Mouse (Mus musculus) forebrain, postnatal 0 days (tissue): ENCODE measurements around the gene Ttpal. TPM values are rescaled to one million over a fixed set of nuclear protein-coding genes. Genes with fewer than 3 reads are reported as not detected.
A peak's percentile ranks its signal among the peaks of the same experiment; 100 is the strongest.

Source experiments
- ATAC-seq: fragments of 200-750 bp; cut with Nextera tagmentation; 2 replicates; pipeline ENCODE4 v1.8.0; 2017; ENCODE audit warnings: mild to moderate bottlenecking, moderate library complexity
- DNase-seq: peaks from one replicate; pipeline ENCODE4 v3.0.0-alpha.2; 2015
- H3K27ac ChIP-seq: fragments of 300-500 bp; sonication (generic); 2 replicates; pipeline ENCODE4 v1.5.1; 2014; ENCODE audit warnings: low read depth, mild to moderate bottlenecking, antibody characterized with exemption, low read length, moderate library complexity, mixed read lengths
- H3K27me3 ChIP-seq: fragments of 300-500 bp; sonication (generic); 2 replicates; pipeline ENCODE4 v1.6.1; 2014; ENCODE audit warnings: mild to moderate bottlenecking, low read length, mixed read lengths; ENCODE audit not compliant: insufficient read depth
- H3K36me3 ChIP-seq: fragments of 300-500 bp; sonication (generic); 2 replicates; pipeline ENCODE4 v1.6.1; 2014; ENCODE audit warnings: mild to moderate bottlenecking, moderate library complexity; ENCODE audit not compliant: insufficient read depth
- H3K4me1 ChIP-seq: fragments of 300-500 bp; sonication (generic); 2 replicates; pipeline ENCODE4 v1.6.1; 2014; ENCODE audit warnings: antibody characterized with exemption; ENCODE audit not compliant: insufficient read depth
- H3K4me2 ChIP-seq: fragments of 300-500 bp; sonication (generic); 2 replicates; pipeline ENCODE4 v1.6.1; 2014; ENCODE audit warnings: low read depth, mild to moderate bottlenecking, moderate library complexity
- H3K4me3 ChIP-seq: fragments of 300-500 bp; sonication (generic); 2 replicates; pipeline ENCODE4 v1.5.1; 2014; ENCODE audit warnings: low read depth, low read length, mixed read lengths
- H3K9ac ChIP-seq: fragments of 300-500 bp; sonication (generic); 2 replicates; pipeline ENCODE4 v1.6.1; 2014; ENCODE audit warnings: mild to moderate bottlenecking
- H3K9me3 ChIP-seq: fragments of 300-500 bp; sonication (generic); 2 replicates; pipeline ENCODE4 v1.6.1; 2016; ENCODE audit warnings: low read length
- CTCF ChIP-seq: sonication (generic); IDR thresholded peaks from 2 replicates; pipeline ENCODE4 v1.5.1; 2016; ENCODE audit warnings: antibody characterized with exemption, control low read depth, low read depth
- whole genome bisulfite sequencing: fragments of 180-500 bp; shearing (Covaris S2); extraction: QIAGEN DNeasy Blood & Tissue Kit; methylation state at CpG from one replicate; pipeline ENCODE4 v1.1.7; 2014; 5-methylcytosine and 5-hydroxymethylcytosine counted together
- polyA plus RNA-seq: library from polyadenylated mRNA; unstranded; fragments of >200 nt; fragmentation: Nextera tagmentation; extraction: Ambion mirVana; gene quantifications from 2 replicates; pipeline ENCODE4 v1.2.1, GENCODE M21; 2015
- total RNA-seq: library from RNA; depleted of rRNA; stranded (reverse); fragments of >200 nt; gene quantifications from 2 replicates; pipeline ENCODE4 v1.2.3, GENCODE M21; 2014

Ttpal gene
- total and polyA plus RNA-seq, 2 experiments from 2014 or later: 32.1 to 89.2 TPM

DNA sequence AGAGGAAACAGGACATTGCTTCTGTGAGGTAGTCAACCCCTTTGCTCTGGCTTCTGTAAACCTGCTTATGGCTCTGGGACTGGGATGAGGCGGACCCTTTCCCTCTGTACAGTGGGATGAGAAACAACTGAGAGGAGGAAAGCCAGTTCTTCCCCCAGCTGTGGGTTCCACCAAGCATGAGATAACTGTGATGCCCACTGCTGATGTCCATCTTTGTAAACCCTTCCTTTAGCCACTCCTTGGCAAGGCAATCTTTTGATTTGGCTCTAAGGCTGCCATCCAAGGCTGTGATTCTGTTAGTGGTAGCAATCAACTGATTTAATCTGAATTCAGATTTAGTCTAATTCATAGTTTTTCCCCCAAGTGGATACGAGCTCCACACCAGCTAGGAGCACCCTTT, 55.4 kb downstream of the Ttpal start:
- H3K27me3 ChIP-seq: no peaks in the 10 kb centered on the region
- H3K4me1 ChIP-seq: peaks cover 6% of the 10 kb centered on the region; the same call in 1 of the 2 replicates
- H3K27ac ChIP-seq: no peak overlapping the region
- 76% methylated on average over 2 of the region's 2 CpGs for WGBS
- TF ChIP-seq CTCF: no peak
- no peak for ATAC-seq
- H3K4me2 ChIP-seq: peak overlapping the region; percentile 63; the same call in 1 of the 2 replicates
- H3K4me3 ChIP-seq: no peak overlapping the region
- no peaks in the 10 kb centered on the region for H3K36me3 ChIP-seq
- H3K9ac ChIP-seq: peak overlapping the region; percentile 59; the same call in 1 of the 2 replicates
- no peaks in the 10 kb centered on the region for H3K9me3 ChIP-seq
- DNase-seq: no peak

DNA sequence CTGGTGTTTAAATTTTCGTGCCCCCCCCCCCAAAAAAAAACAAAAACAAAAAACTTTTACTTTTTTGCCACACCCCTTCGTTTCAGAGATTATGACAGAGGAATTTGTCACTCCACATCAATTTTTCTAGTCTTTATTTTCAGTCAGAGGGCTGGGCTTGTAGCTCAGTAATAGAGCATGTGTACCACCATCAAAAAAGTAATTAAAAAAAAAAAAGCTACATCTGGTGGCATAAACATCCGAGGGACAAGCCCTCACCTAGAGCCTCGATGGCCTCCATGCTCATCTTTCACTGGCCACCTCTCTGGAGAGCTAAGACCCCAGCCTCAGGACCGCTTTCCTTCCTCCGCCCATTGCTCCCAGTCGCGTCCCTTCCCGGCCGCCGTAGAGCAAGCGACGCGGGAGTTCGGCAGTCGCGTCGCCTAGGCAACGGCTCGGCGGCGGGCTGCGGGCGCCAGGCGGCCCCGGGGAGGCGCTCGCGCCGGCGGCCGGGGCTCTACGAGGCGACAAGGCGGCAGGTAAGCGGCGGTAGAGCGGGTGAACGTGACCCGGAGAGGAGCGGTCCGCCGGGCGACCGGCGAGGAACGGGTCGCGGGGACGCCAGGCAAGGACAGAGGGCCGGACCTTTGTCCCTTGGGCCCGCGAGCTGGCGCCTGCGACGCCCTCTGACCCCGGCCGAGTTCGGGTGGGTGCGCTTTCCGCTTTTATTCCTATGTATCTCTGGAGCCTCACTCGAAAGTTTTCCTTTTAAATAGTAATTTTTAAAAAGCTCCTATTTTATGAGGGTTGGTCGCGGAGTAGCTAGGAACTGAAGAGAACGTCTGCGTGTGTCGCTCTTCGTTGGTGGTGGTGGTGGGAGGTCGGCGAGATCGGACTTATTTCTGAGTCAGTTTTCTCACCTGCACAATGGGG, 56.1 kb downstream of the Ttpal start, which contains the start of gene Pkig:
Gene Pkig (plus strand): TSS at position 412 of the 912 bp plus-strand sequence.
- H3K4me2 ChIP-seq: peak within 1 kb of the TSS; percentile 63
- peak; percentile 95 for DNase-seq
- H3K27ac ChIP-seq: peak within 1 kb of the TSS; percentile 60
- H3K4me1 ChIP-seq: peaks cover 6% of the 10 kb centered on the region; the same call in 1 of the 2 replicates
- peak within 1 kb of the TSS; percentile 61 for H3K4me3 ChIP-seq
- H3K27me3 ChIP-seq: no peaks in the 10 kb centered on the region
- peak within 1 kb of the TSS; percentile 59 for H3K9ac ChIP-seq
- ATAC-seq: peak; percentile 98
- no peaks in the 10 kb centered on the region for H3K36me3 ChIP-seq
- peak; percentile 32 for TF ChIP-seq CTCF
- no peaks in the 10 kb centered on the region for H3K9me3 ChIP-seq
- WGBS: under 1% methylated on average over 69 of the region's 71 CpGs

DNA sequence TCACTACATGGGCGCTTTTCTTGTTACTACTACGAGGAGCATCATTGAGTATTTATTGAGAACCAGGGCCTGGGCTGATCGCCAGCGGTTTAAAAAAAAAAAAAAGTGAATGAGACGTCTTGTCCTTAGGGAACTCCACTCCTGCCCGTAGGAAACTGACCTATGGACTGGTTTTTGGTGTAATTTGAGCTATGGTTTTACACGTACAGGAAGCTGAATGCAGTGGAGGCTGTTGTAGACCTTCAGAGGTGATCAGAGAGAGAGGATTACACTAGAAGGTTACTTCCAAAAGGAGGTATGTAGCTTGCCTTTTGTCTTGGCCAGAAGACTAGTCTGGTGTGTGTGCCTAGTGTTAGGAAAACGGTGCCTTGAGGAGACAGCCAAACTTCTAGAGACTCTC, 56.8 kb downstream of the Ttpal start:
- no peak overlapping the region for H3K27ac ChIP-seq
- TF ChIP-seq CTCF: no peak
- H3K9me3 ChIP-seq: no peaks in the 10 kb centered on the region
- H3K4me2 ChIP-seq: peak overlapping the region; percentile 63
- DNase-seq (peak; percentile 42), ATAC-seq (no peak)
- 1% methylated on average over 8 of the region's 8 CpGs for WGBS
- peak overlapping the region; percentile 61 for H3K4me3 ChIP-seq
- peaks cover 6% of the 10 kb centered on the region; the same call in 1 of the 2 replicates for H3K4me1 ChIP-seq
- H3K36me3 ChIP-seq: no peaks in the 10 kb centered on the region
- H3K27me3 ChIP-seq: no peaks in the 10 kb centered on the region
- H3K9ac ChIP-seq: peak overlapping the region; percentile 59

DNA sequence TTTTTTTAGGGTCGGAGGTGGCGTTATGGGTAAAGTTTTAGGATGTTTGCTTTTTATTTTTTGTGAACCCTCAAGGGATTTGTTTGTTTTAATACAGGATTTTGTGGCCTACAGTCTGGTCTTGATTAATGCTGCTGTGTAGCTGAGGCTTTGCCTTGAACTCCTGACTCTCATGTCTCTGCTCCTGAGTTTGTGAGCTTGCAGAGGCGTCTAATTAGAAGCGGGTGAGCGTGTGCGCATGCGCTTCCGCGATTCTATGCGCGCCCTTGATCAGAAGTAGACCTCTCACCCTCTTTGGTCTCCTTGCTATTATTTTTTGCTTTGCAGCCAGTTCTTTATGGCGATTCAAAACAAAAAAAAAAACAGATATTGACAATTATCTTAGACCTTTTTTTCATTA, 57.3 kb downstream of the Ttpal start:
- no peak overlapping the region for H3K27ac ChIP-seq

DNA sequence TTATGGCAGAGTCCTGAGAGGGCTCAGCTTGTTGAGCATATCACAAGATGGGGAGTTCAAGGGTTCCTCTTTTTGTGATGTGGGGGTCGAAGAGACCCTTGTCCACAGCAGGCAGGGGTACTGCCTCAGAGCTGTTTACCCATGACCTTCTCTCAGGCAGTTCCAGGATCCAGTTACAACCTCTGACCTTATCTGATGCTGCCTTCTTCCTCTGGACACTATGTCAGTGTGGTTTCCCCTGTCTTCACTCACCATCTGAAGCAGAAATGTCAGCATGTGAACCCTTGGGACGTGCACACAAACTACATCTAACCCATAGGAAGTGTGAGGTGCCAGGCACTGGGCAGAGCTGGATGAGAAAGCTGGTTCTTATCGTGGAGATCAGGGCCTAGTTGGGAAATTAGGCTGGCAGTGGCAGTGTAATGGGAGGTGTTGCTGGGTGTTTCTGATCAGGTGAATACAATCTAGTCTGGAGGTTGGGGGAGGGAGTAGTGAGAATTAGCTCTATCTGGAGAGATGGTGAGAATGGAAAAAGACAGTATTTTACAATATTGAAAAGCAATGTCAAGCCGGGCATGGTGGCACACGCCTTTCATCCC, 58.1 kb downstream of the Ttpal start:
- no peaks in the 10 kb centered on the region for H3K36me3 ChIP-seq
- ATAC-seq (no peak), DNase-seq (no peak)
- 90% methylated on average over 5 of the region's 5 CpGs for WGBS
- no peak overlapping the region for H3K27ac ChIP-seq
- no peak overlapping the region for H3K4me2 ChIP-seq
- H3K4me1 ChIP-seq: peaks cover 6% of the 10 kb centered on the region; the same call in 1 of the 2 replicates
- no peaks in the 10 kb centered on the region for H3K27me3 ChIP-seq
- no peak for TF ChIP-seq CTCF
- H3K9ac ChIP-seq: no peak overlapping the region
- H3K9me3 ChIP-seq: no peaks in the 10 kb centered on the region
- no peak overlapping the region for H3K4me3 ChIP-seq

More for the DNA sequence above, 57.3 kb downstream of the Ttpal start:
- WGBS: 80% methylated on average over 12 of the region's 12 CpGs
- DNase-seq (no peak), ATAC-seq (no peak)
- no peaks in the 10 kb centered on the region for H3K36me3 ChIP-seq
- H3K4me3 ChIP-seq: peak overlapping the region; percentile 61
- H3K4me2 ChIP-seq: peak overlapping the region; percentile 63
- H3K9me3 ChIP-seq: no peaks in the 10 kb centered on the region
- H3K27me3 ChIP-seq: no peaks in the 10 kb centered on the region
- peaks cover 6% of the 10 kb centered on the region; the same call in 1 of the 2 replicates for H3K4me1 ChIP-seq
- H3K9ac ChIP-seq: peak overlapping the region; percentile 59
- TF ChIP-seq CTCF: no peak

DNA sequence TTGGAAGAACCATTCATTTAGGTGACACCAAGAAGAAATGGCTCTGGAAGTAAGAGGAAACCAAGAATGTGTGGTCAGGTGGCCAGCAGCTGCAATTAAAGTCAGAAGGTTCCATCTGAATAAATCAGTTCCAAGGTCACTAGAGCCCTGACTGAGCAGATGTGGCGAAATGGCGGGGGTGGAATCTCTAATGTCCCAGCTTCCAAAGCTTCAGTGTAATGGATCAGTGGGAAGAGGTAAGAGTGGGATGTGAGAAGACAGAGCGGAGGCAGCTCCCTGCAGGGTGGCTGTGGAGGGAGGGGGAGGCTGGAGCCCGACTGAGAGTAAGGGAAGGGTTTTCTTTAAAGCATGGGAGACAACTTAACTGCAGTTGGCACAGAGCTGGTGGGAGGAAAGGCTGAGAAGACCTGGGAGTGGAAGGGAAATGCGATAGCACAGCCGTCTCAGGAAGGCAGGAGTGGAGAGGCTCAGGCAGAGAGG, 59.3 kb downstream of the Ttpal start:
- Histone ChIP-seq H3K4me1 (peaks cover 6% of the 10 kb centered on the region; the same call in 1 of the 2 replicates), H3K27me3 (no peaks in the 10 kb centered on the region), H3K9ac (no peak overlapping the region), H3K27ac (no peak overlapping the region), H3K9me3 (no peaks in the 10 kb centered on the region), H3K4me3 (no peak overlapping the region), H3K36me3 (no peaks in the 10 kb centered on the region), H3K4me2 (no peak overlapping the region)
- DNase-seq (no peak), ATAC-seq (no peak)
- 61% methylated on average over 6 of the region's 6 CpGs for whole genome bisulfite sequencing
- no peak for TF ChIP-seq CTCF
